Mouse (Mus musculus) CD4-positive, CD25-positive, alpha-beta regulatory T cell, adult 4 months (primary cell): Measurements from ENCODE around the gene Dach1. TPM values are rescaled to one million over a fixed set of nuclear protein-coding genes. Genes with fewer than 3 reads are reported as not detected.

Experiments
- ATAC-seq: one replicate; pipeline ENCODE4 v1.8.0; 2017
- polyA plus RNA-seq, 2 experiments: library from polyadenylated mRNA; unstranded; fragments of 100-300 nt; shearing (Covaris generic); gene quantifications; one replicate each; pipeline ENCODE4 v1.2.1; 2017

Dach1 gene
- polyA plus RNA-seq, 2 experiments from 2014 or later, result not detected

DNA sequence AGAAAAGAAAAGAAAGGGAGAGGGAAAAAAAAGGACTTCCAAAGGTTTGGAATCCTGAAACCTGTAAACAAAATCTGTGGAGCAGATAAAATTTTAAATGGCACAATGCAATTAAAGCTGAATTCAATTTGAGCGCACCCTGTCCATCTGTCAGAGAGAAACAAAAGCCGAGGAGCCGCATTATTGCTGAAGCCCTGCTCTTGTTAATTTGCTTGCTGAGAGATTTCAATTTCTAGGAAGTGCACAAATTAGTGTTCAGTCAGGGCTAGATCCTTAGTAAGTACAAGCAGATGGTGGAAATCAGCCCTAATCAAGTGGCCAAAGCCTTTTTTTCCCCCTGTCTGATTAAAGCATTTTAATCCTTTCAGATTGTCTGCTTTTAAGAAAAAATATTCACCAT lies 60.8 kb downstream of the Dach1 start:
- no peak for ATAC-seq

DNA sequence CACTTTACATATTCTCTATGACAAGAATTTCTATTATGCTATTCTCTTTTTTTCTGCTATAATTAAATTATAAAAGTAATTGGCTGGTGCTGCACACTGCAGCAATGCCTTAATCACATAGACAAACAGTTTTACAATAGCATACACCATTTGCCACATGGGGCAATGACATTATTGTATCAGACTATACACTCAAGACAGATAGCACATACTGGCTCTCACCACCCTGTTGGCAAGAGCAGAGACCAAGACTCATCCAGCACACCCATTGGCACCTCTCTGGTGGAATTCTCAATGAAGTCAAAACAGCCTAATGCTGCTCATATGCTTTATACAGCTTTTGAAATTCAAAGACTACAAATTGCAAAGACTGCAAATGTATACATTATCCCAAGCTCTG lies 63.4 kb downstream of the Dach1 start:
- no peak for ATAC-seq

GRCm38 (mm10) chr14:98104314-98104955 lies 65.1 kb downstream of the Dach1 start:
- ATAC-seq, result no peak

DNA sequence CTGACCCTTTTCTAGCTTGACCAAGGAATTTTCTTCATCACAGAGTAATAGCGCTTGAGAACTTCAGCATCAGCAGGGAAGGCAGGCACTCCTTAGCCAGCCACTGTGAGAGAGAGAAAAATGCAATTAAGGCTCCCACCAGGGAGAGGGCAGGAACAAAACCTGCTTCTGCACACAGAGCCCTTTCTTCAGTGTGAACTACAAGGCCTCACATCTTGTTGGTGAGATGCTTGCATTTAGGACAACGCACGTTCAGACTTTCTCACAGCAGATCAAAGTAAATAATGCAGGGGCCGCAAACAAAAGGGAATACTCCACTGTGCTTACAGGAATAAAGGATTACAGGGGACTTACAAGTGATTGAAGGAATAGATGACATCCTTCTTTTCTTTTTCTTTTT lies 74.3 kb downstream of the Dach1 start:
- ATAC-seq, result no peak

- ATAC-seq, result no peak
Observed at GRCm38 (mm10) chr14:98089246-98089645, 80.3 kb downstream of the Dach1 start.

DNA sequence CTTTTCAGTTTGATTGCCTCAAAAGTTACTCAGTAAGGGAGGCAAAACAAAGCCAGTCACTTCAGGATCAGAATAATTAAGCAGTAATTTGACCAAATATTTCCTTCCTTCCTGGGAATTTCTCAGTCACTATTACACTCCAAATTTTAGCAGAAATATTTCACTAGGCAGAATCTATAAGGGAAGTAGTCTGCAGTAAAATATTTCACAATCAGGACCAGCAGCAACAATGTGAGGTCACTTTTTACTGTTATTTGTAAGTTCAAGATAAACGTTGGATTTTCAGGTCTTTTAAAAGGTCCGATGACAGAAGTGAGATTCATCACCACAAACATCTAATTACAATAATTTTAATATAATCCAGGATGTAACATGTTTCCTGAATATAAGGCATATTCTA lies 82.2 kb downstream of the Dach1 start:
- no peak for ATAC-seq

- ATAC-seq, result no peak
Observed at GRCm38 (mm10) chr14:98086794-98087193, 82.8 kb downstream of the Dach1 start.

DNA sequence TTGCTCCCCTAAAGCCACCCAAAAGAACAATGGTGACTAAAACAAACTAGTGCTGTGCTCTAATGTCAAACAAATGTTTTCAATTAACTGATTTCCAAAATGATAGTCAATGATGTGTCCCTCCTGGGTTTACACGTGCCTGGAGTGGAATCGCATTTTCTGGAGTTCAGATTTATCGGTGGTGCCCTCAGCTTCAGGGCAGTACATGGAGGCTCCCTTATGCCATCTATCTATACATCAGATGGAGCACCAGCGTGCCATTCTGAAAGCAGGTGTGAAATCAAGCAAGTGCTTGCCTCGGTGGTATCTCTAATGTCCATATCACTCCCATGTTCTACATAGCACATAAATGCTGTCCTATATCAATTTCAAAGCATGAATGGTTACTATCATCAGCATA lies 84.4 kb downstream of the Dach1 start:
- no peak for ATAC-seq

DNA sequence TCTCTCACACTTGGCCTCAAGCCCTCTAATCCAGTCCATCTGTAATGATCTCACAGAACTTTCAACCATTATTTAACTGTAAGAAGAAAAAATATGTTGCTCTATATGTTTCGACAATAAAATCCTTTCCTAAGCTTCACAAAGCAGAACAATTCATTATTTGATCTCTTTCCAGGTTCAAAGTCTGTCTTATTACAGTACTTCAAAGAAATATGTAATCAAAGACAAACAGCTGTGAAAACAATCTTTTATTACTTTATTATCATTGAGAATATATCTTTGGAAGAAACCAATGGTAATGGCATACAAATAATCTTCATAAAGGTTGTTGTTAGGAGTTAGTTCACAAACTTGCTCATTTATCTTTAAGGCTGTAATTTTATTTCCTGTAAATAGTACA lies 84.8 kb downstream of the Dach1 start:
- no peak for ATAC-seq

DNA sequence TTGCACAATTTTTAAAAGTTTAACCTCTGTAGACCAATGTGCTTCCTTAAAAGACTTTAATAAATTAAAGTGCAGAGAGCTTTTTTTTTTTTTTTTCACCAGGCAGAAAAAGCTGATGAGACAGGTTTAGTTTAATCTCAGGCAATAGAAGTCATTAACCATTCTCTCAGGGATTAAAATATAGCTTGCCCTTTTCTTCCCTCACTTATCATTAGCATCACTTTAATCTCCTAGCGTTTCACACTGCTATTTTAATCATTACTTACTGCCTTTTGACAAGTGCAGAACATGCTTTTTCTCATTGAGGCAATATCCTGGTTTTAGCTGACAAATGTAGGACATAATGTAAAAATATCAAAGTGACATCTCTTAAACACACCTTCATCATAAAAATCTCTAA lies 86.1 kb downstream of the Dach1 start:
- ATAC-seq, result no peak

GRCm38 (mm10) chr14:98080014-98080413 lies 89.6 kb downstream of the Dach1 start:
- no peak for ATAC-seq

DNA sequence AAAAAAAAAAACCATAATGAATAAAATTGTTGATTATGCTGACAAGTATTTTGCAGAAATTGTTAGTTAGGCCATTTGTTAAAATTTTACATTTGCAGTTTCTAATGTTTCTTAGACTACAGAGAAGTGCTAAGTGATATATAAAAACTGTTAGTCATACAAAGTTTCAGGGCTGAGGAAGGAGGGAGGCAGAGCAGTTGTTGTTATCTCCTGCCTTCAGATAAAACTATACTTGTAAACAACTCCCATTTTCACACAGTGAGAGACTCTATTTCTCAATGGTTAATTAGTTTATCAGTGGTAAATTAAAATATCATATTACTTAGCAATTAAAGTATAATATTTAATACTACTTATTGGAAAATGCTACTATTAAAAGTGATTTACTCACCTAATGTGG lies 91.6 kb downstream of the Dach1 start:
- ATAC-seq, result no peak

GRCm38 (mm10) chr14:98073421-98074080 lies 96.0 kb downstream of the Dach1 start:
- ATAC-seq, result no peak

DNA sequence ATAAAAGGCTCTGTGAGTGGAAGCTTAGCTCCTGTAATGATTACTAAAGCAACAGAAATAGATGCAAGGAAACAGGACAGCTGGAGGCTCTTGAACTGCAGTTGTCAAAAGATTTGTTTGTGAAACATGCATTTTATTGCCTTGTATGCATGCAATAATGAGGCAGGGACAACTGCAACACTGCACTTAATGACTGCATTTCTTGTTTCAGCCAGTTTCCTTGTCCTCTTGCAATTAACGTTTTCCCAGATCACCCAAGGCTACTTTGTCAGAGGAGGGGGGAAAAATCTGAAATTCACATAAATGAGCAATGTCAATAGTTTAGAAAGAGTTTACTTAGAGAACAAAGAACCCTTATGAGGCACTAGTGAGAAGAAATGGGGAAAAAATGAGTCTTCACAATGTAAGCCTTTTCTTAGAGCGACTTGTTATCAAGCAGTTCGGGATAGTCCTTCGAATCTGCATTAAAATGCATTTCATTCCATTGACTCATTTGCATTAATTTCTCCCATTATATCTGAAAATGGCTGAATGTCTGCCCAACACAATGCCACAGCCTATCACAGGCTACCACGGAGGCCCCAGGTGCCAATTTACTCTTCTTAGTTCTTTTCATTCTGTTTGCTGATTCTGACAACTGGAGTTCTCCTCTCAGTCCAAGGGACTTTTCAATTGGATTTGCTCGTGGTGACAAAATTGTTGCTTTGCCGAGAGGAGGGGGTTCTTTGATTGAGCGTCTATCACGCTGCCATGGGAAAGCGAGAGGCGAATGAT lies 96.7 kb downstream of the Dach1 start:
- ATAC-seq, result no peak

DNA sequence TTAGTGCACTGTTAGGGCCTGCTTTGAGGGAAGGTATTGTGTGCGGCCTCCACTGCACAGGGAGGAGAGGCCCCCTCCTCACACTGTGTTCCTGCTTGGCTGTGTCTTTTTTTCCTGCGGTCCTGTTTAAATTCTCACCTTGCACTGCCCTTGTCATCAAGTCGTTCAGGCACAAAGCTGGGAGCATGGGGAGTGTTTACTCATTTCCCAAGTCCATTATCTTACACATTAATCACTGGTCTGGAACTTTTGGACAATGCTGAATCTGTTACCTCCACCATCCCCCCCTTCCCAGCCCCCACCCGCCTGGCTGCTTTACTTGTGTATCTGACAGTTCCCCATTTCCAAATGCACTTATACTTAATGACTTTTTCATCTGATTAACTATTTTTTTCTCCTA lies 97.7 kb downstream of the Dach1 start:
- no peak for ATAC-seq

GRCm38 (mm10) chr14:98067273-98067905 lies 102.2 kb downstream of the Dach1 start:
- no peak for ATAC-seq

- no peak for ATAC-seq
Observed at GRCm38 (mm10) chr14:98064190-98064589, 105.4 kb downstream of the Dach1 start.

- ATAC-seq, result no peak
Observed at GRCm38 (mm10) chr14:98049329-98049728, 120.2 kb downstream of the Dach1 start.

DNA sequence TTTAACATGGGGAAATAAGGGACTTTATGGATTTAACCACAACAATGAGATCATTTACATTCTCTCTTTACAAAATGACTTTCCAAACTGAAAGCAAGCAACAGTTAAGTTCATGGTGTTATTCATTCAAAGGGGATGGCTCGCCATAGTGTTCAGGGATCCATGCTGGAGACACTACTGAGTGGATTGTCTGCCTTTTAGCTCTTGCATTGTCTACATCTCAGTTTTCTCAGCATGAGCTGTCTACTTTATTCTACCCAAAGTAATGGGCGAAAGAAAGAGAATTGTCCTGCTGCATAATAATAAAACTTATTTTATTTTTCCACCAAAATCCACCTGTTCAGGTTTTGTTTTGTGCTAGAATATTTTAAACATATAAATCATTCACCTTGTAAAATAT lies 121.2 kb downstream of the Dach1 start:
- no peak for ATAC-seq

GRCm38 (mm10) chr14:98047670-98048069 lies 121.9 kb downstream of the Dach1 start:
- no peak for ATAC-seq

DNA sequence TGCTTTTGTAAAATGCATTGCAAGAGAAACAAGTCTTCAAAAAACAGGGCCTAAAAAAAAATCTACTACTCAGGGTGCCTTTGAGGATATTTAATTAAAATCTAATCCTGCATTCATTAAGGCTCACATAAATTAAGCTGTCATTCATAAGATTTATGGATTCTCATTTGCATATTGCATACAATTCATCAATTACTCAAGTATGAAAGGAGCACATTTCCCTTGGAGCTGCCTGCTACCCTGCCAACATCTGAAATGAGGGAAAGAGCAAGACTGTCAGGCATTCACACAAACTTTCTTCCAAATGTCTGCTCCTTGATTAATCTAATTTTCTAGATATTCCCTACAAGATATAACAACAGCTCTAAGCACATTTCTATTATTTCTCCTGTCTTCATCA lies 122.6 kb downstream of the Dach1 start:
- ATAC-seq, result no peak

- no peak for ATAC-seq
Observed at GRCm38 (mm10) chr14:98038524-98038923, 131.0 kb downstream of the Dach1 start.

GRCm38 (mm10) chr14:98037175-98037574 lies 132.4 kb downstream of the Dach1 start:
- no peak for ATAC-seq
